Mouse (Mus musculus): Measurements from ENCODE around the gene Scfd2. TPM values are rescaled to one million over a fixed set of nuclear protein-coding genes. Genes with fewer than 3 reads are reported as not detected.
A peak's percentile ranks its signal among the peaks of the same experiment; 100 is the strongest.

Gene Scfd2
- polyA plus RNA-seq, 1 experiment from 2014 or later: 13.2 TPM

GRCm38 (mm10) chr5:74242654-74243053 lies 288.9 kb downstream of the Scfd2 start:
- no peak for ATAC-seq (replicated peaks; ENCODE audit: low FRiP score, low TSS enrichment, low read depth)

GRCm38 (mm10) chr5:74240926-74241680 lies 290.5 kb downstream of the Scfd2 start:
- DNase-seq (ENCODE audit: low spot score) (no peak), ATAC-seq (replicated peaks; ENCODE audit: low FRiP score, low TSS enrichment, low read depth) (no peak)
- no peak overlapping the region for H3K4me3 ChIP-seq (ENCODE audit: low read depth, low read length)
- H3K4me2 ChIP-seq (ENCODE audit: low read length): no peak overlapping the region
- H3K9ac ChIP-seq (ENCODE audit: low read length): no peak overlapping the region
- H3K36me3 ChIP-seq (ENCODE audit: control insufficient read depth, insufficient read depth, low read length): no peaks in the 10 kb centered on the region
- WGBS: 65% methylated on average over 13 of the region's 13 CpGs
- peaks cover 3% of the 10 kb centered on the region; the same call in 1 of the 2 replicates for H3K4me1 ChIP-seq (replicated peaks; ENCODE audit: control insufficient read depth, insufficient read depth, low read length)
- H3K9me3 ChIP-seq (ENCODE audit: control insufficient read depth, low read length): no peaks in the 10 kb centered on the region
- H3K27me3 ChIP-seq (replicated peaks; ENCODE audit: control insufficient read depth, insufficient read depth, low read length): no peaks in the 10 kb centered on the region
- H3K27ac ChIP-seq (ENCODE audit: low read depth): no peak overlapping the region

More at GRCm38 (mm10) chr5:74242654-74243053, 288.9 kb downstream of the Scfd2 start:
- DNase-seq (ENCODE audit: low spot score): no peak
- no peak overlapping the region for H3K27ac ChIP-seq (ENCODE audit: low read depth)
- WGBS: 24% methylated on average over 3 of the region's 3 CpGs
- no peaks in the 10 kb centered on the region for H3K36me3 ChIP-seq (ENCODE audit: control insufficient read depth, insufficient read depth, low read length)
- H3K4me2 ChIP-seq (ENCODE audit: low read length): no peak overlapping the region
- no peaks in the 10 kb centered on the region for H3K27me3 ChIP-seq (replicated peaks; ENCODE audit: control insufficient read depth, insufficient read depth, low read length)
- peaks cover 3% of the 10 kb centered on the region; the same call in 1 of the 2 replicates for H3K4me1 ChIP-seq (replicated peaks; ENCODE audit: control insufficient read depth, insufficient read depth, low read length)
- no peaks in the 10 kb centered on the region for H3K9me3 ChIP-seq (ENCODE audit: control insufficient read depth, low read length)
- H3K9ac ChIP-seq (ENCODE audit: low read length): no peak overlapping the region
- no peak overlapping the region for H3K4me3 ChIP-seq (ENCODE audit: low read depth, low read length)

GRCm38 (mm10) chr5:74240298-74240697 lies 291.3 kb downstream of the Scfd2 start:
- WGBS: 49% methylated on average over 8 of the region's 8 CpGs
- H3K4me2 ChIP-seq (ENCODE audit: low read length): no peak overlapping the region
- no peak overlapping the region for H3K27ac ChIP-seq (ENCODE audit: low read depth)
- H3K9ac ChIP-seq (ENCODE audit: low read length): no peak overlapping the region
- H3K27me3 ChIP-seq (replicated peaks; ENCODE audit: control insufficient read depth, insufficient read depth, low read length): no peaks in the 10 kb centered on the region
- no peak for DNase-seq (ENCODE audit: low spot score)
- H3K9me3 ChIP-seq (ENCODE audit: control insufficient read depth, low read length): no peaks in the 10 kb centered on the region
- H3K36me3 ChIP-seq (ENCODE audit: control insufficient read depth, insufficient read depth, low read length): no peaks in the 10 kb centered on the region
- H3K4me1 ChIP-seq (replicated peaks; ENCODE audit: control insufficient read depth, insufficient read depth, low read length): peaks cover 3% of the 10 kb centered on the region; the same call in 1 of the 2 replicates
- ATAC-seq (replicated peaks; ENCODE audit: low FRiP score, low TSS enrichment, low read depth): peak; percentile 38; the same call in 1 of the 2 replicates
- H3K4me3 ChIP-seq (ENCODE audit: low read depth, low read length): no peak overlapping the region

- Histone ChIP-seq H3K27ac (ENCODE audit: low read depth) (no peak overlapping the region), H3K36me3 (ENCODE audit: control insufficient read depth, insufficient read depth, low read length) (no peaks in the 10 kb centered on the region), H3K4me3 (ENCODE audit: low read depth, low read length) (no peak overlapping the region), H3K4me2 (ENCODE audit: low read length) (no peak overlapping the region), H3K27me3 (replicated peaks; ENCODE audit: control insufficient read depth, insufficient read depth, low read length) (no peaks in the 10 kb centered on the region), H3K4me1 (replicated peaks; ENCODE audit: control insufficient read depth, insufficient read depth, low read length) (peaks cover 3% of the 10 kb centered on the region; the same call in 1 of the 2 replicates), H3K9me3 (ENCODE audit: control insufficient read depth, low read length) (no peaks in the 10 kb centered on the region), H3K9ac (ENCODE audit: low read length) (no peak overlapping the region)
- no peak for DNase-seq (ENCODE audit: low spot score)
- no peak for ATAC-seq (replicated peaks; ENCODE audit: low FRiP score, low TSS enrichment, low read depth)
- WGBS: 85% methylated on average over 1 of the region's 1 CpGs
Observed at GRCm38 (mm10) chr5:74239369-74239768, 292.2 kb downstream of the Scfd2 start.

- no peaks in the 10 kb centered on the region for H3K27me3 ChIP-seq (replicated peaks; ENCODE audit: control insufficient read depth, insufficient read depth, low read length)
- H3K4me1 ChIP-seq (replicated peaks; ENCODE audit: control insufficient read depth, insufficient read depth, low read length): no peaks in the 10 kb centered on the region
- no peak overlapping the region for H3K4me2 ChIP-seq (ENCODE audit: low read length)
- no peak overlapping the region for H3K27ac ChIP-seq (ENCODE audit: low read depth)
- DNase-seq (ENCODE audit: low spot score) (no peak), ATAC-seq (replicated peaks; ENCODE audit: low FRiP score, low TSS enrichment, low read depth) (no peak)
- H3K9ac ChIP-seq (ENCODE audit: low read length): no peak overlapping the region
- H3K36me3 ChIP-seq (ENCODE audit: control insufficient read depth, insufficient read depth, low read length): no peaks in the 10 kb centered on the region
- H3K9me3 ChIP-seq (ENCODE audit: control insufficient read depth, low read length): no peaks in the 10 kb centered on the region
- H3K4me3 ChIP-seq (ENCODE audit: low read depth, low read length): no peak overlapping the region
- 87% methylated on average over 7 of the region's 7 CpGs for WGBS
Observed at GRCm38 (mm10) chr5:74233808-74234207, 297.8 kb downstream of the Scfd2 start.

- no peaks in the 10 kb centered on the region for H3K36me3 ChIP-seq (ENCODE audit: control insufficient read depth, insufficient read depth, low read length)
- no peak for ATAC-seq (replicated peaks; ENCODE audit: low FRiP score, low TSS enrichment, low read depth)
- no peaks in the 10 kb centered on the region for H3K27me3 ChIP-seq (replicated peaks; ENCODE audit: control insufficient read depth, insufficient read depth, low read length)
- H3K4me2 ChIP-seq (ENCODE audit: low read length): no peak overlapping the region
- H3K27ac ChIP-seq (ENCODE audit: low read depth): no peak overlapping the region
- no peak for DNase-seq (ENCODE audit: low spot score)
- 0 out of 2 replicates have a peak, but pooled peaks cover 4% of the 10 kb centered on the region for H3K4me1 ChIP-seq (replicated peaks; ENCODE audit: control insufficient read depth, insufficient read depth, low read length)
- no peaks in the 10 kb centered on the region for H3K9me3 ChIP-seq (ENCODE audit: control insufficient read depth, low read length)
- no peak overlapping the region for H3K4me3 ChIP-seq (ENCODE audit: low read depth, low read length)
- H3K9ac ChIP-seq (ENCODE audit: low read length): no peak overlapping the region
- 30% methylated on average over 2 of the region's 2 CpGs for WGBS
Observed at GRCm38 (mm10) chr5:74230525-74230924, 301.0 kb downstream of the Scfd2 start.

GRCm38 (mm10) chr5:74229775-74230413 lies 301.7 kb downstream of the Scfd2 start:
- Histone ChIP-seq H3K9me3 (ENCODE audit: control insufficient read depth, low read length) (no peaks in the 10 kb centered on the region), H3K4me2 (ENCODE audit: low read length) (no peak overlapping the region), H3K27ac (ENCODE audit: low read depth) (no peak overlapping the region), H3K4me3 (ENCODE audit: low read depth, low read length) (no peak overlapping the region), H3K27me3 (replicated peaks; ENCODE audit: control insufficient read depth, insufficient read depth, low read length) (no peaks in the 10 kb centered on the region), H3K9ac (ENCODE audit: low read length) (no peak overlapping the region), H3K4me1 (replicated peaks; ENCODE audit: control insufficient read depth, insufficient read depth, low read length) (peaks cover 7% of the 10 kb centered on the region), H3K36me3 (ENCODE audit: control insufficient read depth, insufficient read depth, low read length) (no peaks in the 10 kb centered on the region)
- ATAC-seq (replicated peaks; ENCODE audit: low FRiP score, low TSS enrichment, low read depth) (peak; percentile 58; the same call in 1 of the 2 replicates), DNase-seq (ENCODE audit: low spot score) (no peak)
- WGBS: 51% methylated on average over 11 of the region's 11 CpGs

- Histone ChIP-seq H3K4me2 (ENCODE audit: low read length) (no peak overlapping the region), H3K36me3 (ENCODE audit: control insufficient read depth, insufficient read depth, low read length) (no peaks in the 10 kb centered on the region), H3K9me3 (ENCODE audit: control insufficient read depth, low read length) (no peaks in the 10 kb centered on the region), H3K4me3 (ENCODE audit: low read depth, low read length) (no peak overlapping the region), H3K4me1 (replicated peaks; ENCODE audit: control insufficient read depth, insufficient read depth, low read length) (peaks cover 13% of the 10 kb centered on the region), H3K27ac (ENCODE audit: low read depth) (no peak overlapping the region), H3K9ac (ENCODE audit: low read length) (no peak overlapping the region), H3K27me3 (replicated peaks; ENCODE audit: control insufficient read depth, insufficient read depth, low read length) (no peaks in the 10 kb centered on the region)
- DNase-seq (ENCODE audit: low spot score) (no peak), ATAC-seq (replicated peaks; ENCODE audit: low FRiP score, low TSS enrichment, low read depth) (no peak)
- WGBS: 58% methylated on average over 1 of the region's 1 CpGs
Observed at GRCm38 (mm10) chr5:74228938-74229337, 302.6 kb downstream of the Scfd2 start.
